Mouse (Mus musculus): Measurements from ENCODE around the gene Cnot10. TPM values are rescaled to one million over a fixed set of nuclear protein-coding genes. Genes with fewer than 3 reads are reported as not detected.
A peak's percentile ranks its signal among the peaks of the same experiment; 100 is the strongest.
"Not testable (repeated sequence)": the region's sequence is repeated elsewhere in the genome, so short reads cannot be mapped to it uniquely, and the experiment has no call there.

Cnot10 gene
- polyA plus RNA-seq, 1 experiment, result 9.6 TPM

- Histone ChIP-seq H3K27me3 (replicated peaks) (peaks cover 7% of the 10 kb centered on the region), H3K4me3 (replicated peaks) (no peak overlapping the region), H3K9me3 (peaks cover 55% of the 10 kb centered on the region), H3K4me1 (peaks cover under 1% of the 10 kb centered on the region; the same call in 1 of the 2 replicates), H3K36me3 (replicated peaks; ENCODE audit: low read length) (no peaks in the 10 kb centered on the region)
- TF ChIP-seq GATA1 (IDR thresholded peaks at IDR 0.05; ENCODE audit: borderline replicate concordance, low read length) (no peak), FLI1 (IDR thresholded peaks at IDR 0.05; ENCODE audit: low read length) (no peak)
Observed at GRCm38 (mm10) chr9:114656701-114657100, 16.7 kb upstream of the Cnot10 start.

- H3K9me3 ChIP-seq, result peaks cover 47% of the 10 kb centered on the region
- TF ChIP-seq GATA1 (IDR thresholded peaks at IDR 0.05; ENCODE audit: borderline replicate concordance, low read length) (no peak), FLI1 (IDR thresholded peaks at IDR 0.05; ENCODE audit: low read length) (no peak)
Observed at GRCm38 (mm10) chr9:114655356-114655755, 15.4 kb upstream of the Cnot10 start.

GRCm38 (mm10) chr9:114650938-114651634 lies 11.1 kb upstream of the Cnot10 start:
- Histone ChIP-seq H3K4me1 (peaks cover 20% of the 10 kb centered on the region), H3K4me3 (replicated peaks) (peak overlapping the region; percentile 23), H3K36me3 (replicated peaks; ENCODE audit: low read length) (no peaks in the 10 kb centered on the region), H3K27me3 (replicated peaks) (peaks cover 12% of the 10 kb centered on the region), H3K9me3 (peaks cover 16% of the 10 kb centered on the region)
- TF ChIP-seq GATA1 (IDR thresholded peaks at IDR 0.05; ENCODE audit: borderline replicate concordance, low read length) (no peak), FLI1 (IDR thresholded peaks at IDR 0.05; ENCODE audit: low read length) (no peak)

More at GRCm38 (mm10) chr9:114655356-114655755, 15.4 kb upstream of the Cnot10 start:
- peaks cover 11% of the 10 kb centered on the region; the same call in 1 of the 2 replicates for H3K4me1 ChIP-seq
- H3K4me3 ChIP-seq (replicated peaks), result no peak overlapping the region
- peaks cover 13% of the 10 kb centered on the region for H3K27me3 ChIP-seq (replicated peaks)
- H3K36me3 ChIP-seq (replicated peaks; ENCODE audit: low read length), result no peaks in the 10 kb centered on the region

- Histone ChIP-seq H3K4me1 (peaks cover 20% of the 10 kb centered on the region), H3K27me3 (replicated peaks) (peaks cover 11% of the 10 kb centered on the region), H3K4me3 (replicated peaks) (no peak overlapping the region), H3K36me3 (replicated peaks; ENCODE audit: low read length) (no peaks in the 10 kb centered on the region), H3K9me3 (peaks cover 10% of the 10 kb centered on the region)
- TF ChIP-seq FLI1 (IDR thresholded peaks at IDR 0.05; ENCODE audit: low read length) (no peak), GATA1 (IDR thresholded peaks at IDR 0.05; ENCODE audit: borderline replicate concordance, low read length) (no peak)
Observed at GRCm38 (mm10) chr9:114649371-114649770, 9.4 kb upstream of the Cnot10 start.

- H3K36me3 ChIP-seq (replicated peaks; ENCODE audit: low read length), result not testable (repeated sequence)
- peaks cover 18% of the 10 kb centered on the region for H3K27me3 ChIP-seq (replicated peaks)
- H3K4me3 ChIP-seq (replicated peaks), result peak overlapping the region; percentile 62
- H3K9me3 ChIP-seq, result peaks cover 10% of the 10 kb centered on the region
- peaks cover 20% of the 10 kb centered on the region for H3K4me1 ChIP-seq
Observed at GRCm38 (mm10) chr9:114648472-114648871, 8.5 kb upstream of the Cnot10 start.

- H3K36me3 ChIP-seq (replicated peaks; ENCODE audit: low read length), result no peaks in the 10 kb centered on the region
- peaks cover 24% of the 10 kb centered on the region for H3K27me3 ChIP-seq (replicated peaks)
- H3K9me3 ChIP-seq, result peaks cover 7% of the 10 kb centered on the region
- peaks cover 20% of the 10 kb centered on the region for H3K4me1 ChIP-seq
- no peak overlapping the region for H3K4me3 ChIP-seq (replicated peaks)
- TF ChIP-seq GATA1 (IDR thresholded peaks at IDR 0.05; ENCODE audit: borderline replicate concordance, low read length) (no peak), FLI1 (IDR thresholded peaks at IDR 0.05; ENCODE audit: low read length) (no peak)
Observed at GRCm38 (mm10) chr9:114647506-114648432, 7.8 kb upstream of the Cnot10 start.

GRCm38 (mm10) chr9:114646556-114647505 lies 6.8 kb upstream of the Cnot10 start:
- Histone ChIP-seq H3K4me3 (replicated peaks) (no peak overlapping the region), H3K4me1 (peaks cover 20% of the 10 kb centered on the region), H3K9me3 (peaks cover 5% of the 10 kb centered on the region; the same call in 1 of the 2 replicates), H3K36me3 (replicated peaks; ENCODE audit: low read length) (no peaks in the 10 kb centered on the region), H3K27me3 (replicated peaks) (peaks cover 23% of the 10 kb centered on the region)
- TF ChIP-seq GATA1 (IDR thresholded peaks at IDR 0.05; ENCODE audit: borderline replicate concordance, low read length), result no peak
- TF ChIP-seq FLI1 (IDR thresholded peaks at IDR 0.05; ENCODE audit: low read length), result no peak

- Histone ChIP-seq H3K27me3 (replicated peaks) (peaks cover 13% of the 10 kb centered on the region), H3K4me3 (replicated peaks) (peak overlapping the region; percentile 96), H3K9me3 (no peaks in the 10 kb centered on the region), H3K36me3 (replicated peaks; ENCODE audit: low read length) (peaks cover 20% of the 10 kb centered on the region), H3K4me1 (peaks cover 44% of the 10 kb centered on the region)
- TF ChIP-seq GATA1 (IDR thresholded peaks at IDR 0.05; ENCODE audit: borderline replicate concordance, low read length), result no peak
Observed at GRCm38 (mm10) chr9:114639186-114639748, 717 bp downstream of the Cnot10 start.

GRCm38 (mm10) chr9:114636751-114637150 lies 3.2 kb downstream of the Cnot10 start:
- H3K4me1 ChIP-seq, result peaks cover 63% of the 10 kb centered on the region
- H3K36me3 ChIP-seq (replicated peaks; ENCODE audit: low read length), result peaks cover 31% of the 10 kb centered on the region

More at GRCm38 (mm10) chr9:114636751-114637150, 3.2 kb downstream of the Cnot10 start:
- Histone ChIP-seq H3K27me3 (replicated peaks) (no peaks in the 10 kb centered on the region), H3K4me3 (replicated peaks) (no peak overlapping the region), H3K9me3 (no peaks in the 10 kb centered on the region)
- no peak for TF ChIP-seq GATA1 (IDR thresholded peaks at IDR 0.05; ENCODE audit: borderline replicate concordance, low read length)
- no peak for TF ChIP-seq FLI1 (IDR thresholded peaks at IDR 0.05; ENCODE audit: low read length)

Measured in megakaryocyte, embryonic 14.5 days (primary cell).